Mouse (Mus musculus): ENCODE measurements around the gene Senp7. TPM values are rescaled to one million over a fixed set of nuclear protein-coding genes. Genes with fewer than 3 reads are reported as not detected.
A peak's percentile ranks its signal among the peaks of the same experiment; 100 is the strongest.
"Not testable (repeated sequence)": the region's sequence is repeated elsewhere in the genome, so short reads cannot be mapped to it uniquely, and the experiment has no call there.

The Senp7 gene
- polyA plus RNA-seq, 1 experiment: 28.5 TPM

- DNase-seq (ENCODE audit: extremely low spot score in 1 of 2, low spot score in 1 of 2): peak; percentile 43 to 74
Observed at GRCm38 (mm10) chr16:56064334-56064990, 16.3 kb downstream of the Senp7 start.

GRCm38 (mm10) chr16:56066113-56066512, 18.0 kb downstream of the Senp7 start:
- no peak for DNase-seq (ENCODE audit: extremely low spot score in 1 of 2, low spot score in 1 of 2)

- DNase-seq (ENCODE audit: extremely low spot score in 1 of 2, low spot score in 1 of 2): no peak
Observed at GRCm38 (mm10) chr16:56068523-56069070, 20.5 kb downstream of the Senp7 start.

GRCm38 (mm10) chr16:56071317-56072232, 23.4 kb downstream of the Senp7 start:
- DNase-seq (ENCODE audit: extremely low spot score in 1 of 2, low spot score in 1 of 2): no peak

GRCm38 (mm10) chr16:56072533-56072932, 24.4 kb downstream of the Senp7 start:
- no peak for DNase-seq (ENCODE audit: extremely low spot score in 1 of 2, low spot score in 1 of 2)

GRCm38 (mm10) chr16:56073150-56073549, 25.0 kb downstream of the Senp7 start:
- not testable (repeated sequence) for DNase-seq (ENCODE audit: extremely low spot score in 1 of 2, low spot score in 1 of 2)

- DNase-seq (ENCODE audit: extremely low spot score in 1 of 2, low spot score in 1 of 2): no peak
Observed at GRCm38 (mm10) chr16:56074122-56074521, 26.0 kb downstream of the Senp7 start.

GRCm38 (mm10) chr16:56074565-56074964, 26.4 kb downstream of the Senp7 start:
- peak in 1 of 2 experiments; percentile 12 for DNase-seq (ENCODE audit: extremely low spot score in 1 of 2, low spot score in 1 of 2)

- peak; percentile 62 to 85 for DNase-seq (ENCODE audit: extremely low spot score in 1 of 2, low spot score in 1 of 2)
Observed at GRCm38 (mm10) chr16:56075222-56076111, 27.3 kb downstream of the Senp7 start.

GRCm38 (mm10) chr16:56076121-56076869, 28.2 kb downstream of the Senp7 start:
- DNase-seq (ENCODE audit: extremely low spot score in 1 of 2, low spot score in 1 of 2): no peak

GRCm38 (mm10) chr16:56079419-56079818, 31.3 kb downstream of the Senp7 start:
- no peak for DNase-seq (ENCODE audit: extremely low spot score in 1 of 2, low spot score in 1 of 2)

GRCm38 (mm10) chr16:56081691-56082090, 33.6 kb downstream of the Senp7 start:
- DNase-seq (ENCODE audit: extremely low spot score in 1 of 2, low spot score in 1 of 2): no peak

GRCm38 (mm10) chr16:56086336-56086735, 38.2 kb downstream of the Senp7 start:
- DNase-seq (ENCODE audit: extremely low spot score in 1 of 2, low spot score in 1 of 2): no peak

- no peak for DNase-seq (ENCODE audit: extremely low spot score in 1 of 2, low spot score in 1 of 2)
Observed at GRCm38 (mm10) chr16:56090385-56090784, 42.2 kb downstream of the Senp7 start.

- not testable (repeated sequence) for DNase-seq (ENCODE audit: extremely low spot score in 1 of 2, low spot score in 1 of 2)
Observed at GRCm38 (mm10) chr16:56096401-56097018, 48.4 kb downstream of the Senp7 start.

- DNase-seq (ENCODE audit: extremely low spot score in 1 of 2, low spot score in 1 of 2): no peak
Observed at GRCm38 (mm10) chr16:56115706-56116105, 67.6 kb downstream of the Senp7 start.

- no peak for DNase-seq (ENCODE audit: extremely low spot score in 1 of 2, low spot score in 1 of 2)
Observed at GRCm38 (mm10) chr16:56116155-56116554, 68.0 kb downstream of the Senp7 start.

GRCm38 (mm10) chr16:56117327-56118180, 69.4 kb downstream of the Senp7 start:
- no peak for DNase-seq (ENCODE audit: extremely low spot score in 1 of 2, low spot score in 1 of 2)
